Mouse (Mus musculus) E14TG2a.4 (cell line): ENCODE data around the gene Rasgef1b.

Source experiments
- H3K27me3 ChIP-seq: 2 replicates; pipeline ENCODE4 v1.6.1; 2014; ENCODE audit warnings: low read length, control low read depth; ENCODE audit not compliant: insufficient read depth
- H3K36me3 ChIP-seq: 2 replicates; pipeline ENCODE4 v1.6.1; 2014; ENCODE audit warnings: low read length, control low read depth; ENCODE audit not compliant: insufficient read depth
- H3K4me1 ChIP-seq: replicated peaks from 2 replicates; pipeline ENCODE4 v1.6.1; 2014; ENCODE audit warnings: low read depth, low read length, control low read depth
- H3K4me3 ChIP-seq: replicated peaks from 2 replicates; pipeline ENCODE4 v1.5.1; 2014; ENCODE audit warnings: mild to moderate bottlenecking, low read length
- H3K9me3 ChIP-seq: 2 replicates; pipeline ENCODE4 v1.6.1; 2014; ENCODE audit warnings: low read length, control low read depth
- CTCF ChIP-seq: conservative IDR thresholded peaks from 2 replicates; pipeline ENCODE4 v1.5.1; 2014; ENCODE audit warnings: low read length
- NANOG ChIP-seq: IDR thresholded peaks from 2 replicates; pipeline ENCODE4 v1.6.1; 2014; ENCODE audit warnings: borderline replicate concordance, low read length, mixed read lengths
- POU5F1 ChIP-seq: IDR thresholded peaks from 2 replicates; pipeline ENCODE4 v1.6.1; 2014; ENCODE audit warnings: low read length, borderline replicate concordance

Rasgef1b gene

DNA sequence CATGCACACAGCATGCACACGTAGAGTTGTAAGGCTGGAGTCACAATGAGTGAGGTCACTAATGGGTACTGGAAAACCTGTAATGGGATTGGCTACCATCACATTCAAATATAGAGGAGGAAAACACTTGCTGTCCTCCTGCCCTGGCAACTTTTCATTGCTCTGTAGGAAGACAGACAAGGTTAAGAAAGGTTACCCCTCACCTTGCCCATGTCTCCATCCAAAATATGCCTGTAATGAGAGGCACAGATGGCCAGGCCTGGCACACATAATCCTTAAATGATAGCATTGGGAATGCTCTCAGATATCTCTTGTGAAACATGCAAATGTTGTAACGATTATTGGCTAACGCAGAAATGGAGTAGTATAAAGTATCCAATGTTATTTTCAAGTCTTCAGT is 235.8 kb downstream of the Rasgef1b start:
- Histone ChIP-seq H3K27me3 (no peaks in the 10 kb centered on the region), H3K4me1 (no peaks in the 10 kb centered on the region), H3K36me3 (no peaks in the 10 kb centered on the region), H3K4me3 (no peak overlapping the region), H3K9me3 (no peaks in the 10 kb centered on the region)
- TF ChIP-seq POU5F1 (no peak), CTCF (no peak), NANOG (no peak)

GRCm38 (mm10) chr5:99488479-99489158 is 240.2 kb downstream of the Rasgef1b start:
- no peaks in the 10 kb centered on the region for H3K9me3 ChIP-seq
- no peak for TF ChIP-seq NANOG
- TF ChIP-seq POU5F1: no peak
- no peak for TF ChIP-seq CTCF

GRCm38 (mm10) chr5:99487009-99487858 is 241.6 kb downstream of the Rasgef1b start:
- Histone ChIP-seq H3K4me3 (no peak overlapping the region), H3K9me3 (no peaks in the 10 kb centered on the region), H3K4me1 (no peaks in the 10 kb centered on the region), H3K27me3 (peaks cover 2% of the 10 kb centered on the region; the same call in 1 of the 2 replicates), H3K36me3 (no peaks in the 10 kb centered on the region)
- TF ChIP-seq CTCF (no peak), NANOG (no peak), POU5F1 (no peak)

More at GRCm38 (mm10) chr5:99488479-99489158, 240.2 kb downstream of the Rasgef1b start:
- peaks cover 2% of the 10 kb centered on the region; the same call in 1 of the 2 replicates for H3K27me3 ChIP-seq
- no peaks in the 10 kb centered on the region for H3K4me1 ChIP-seq
- no peaks in the 10 kb centered on the region for H3K36me3 ChIP-seq
- no peak overlapping the region for H3K4me3 ChIP-seq

- no peak overlapping the region for H3K4me3 ChIP-seq
- peaks cover 2% of the 10 kb centered on the region; the same call in 1 of the 2 replicates for H3K27me3 ChIP-seq
- no peaks in the 10 kb centered on the region for H3K4me1 ChIP-seq
- peaks cover 8% of the 10 kb centered on the region for H3K9me3 ChIP-seq
- H3K36me3 ChIP-seq: no peaks in the 10 kb centered on the region
- TF ChIP-seq CTCF (no peak), NANOG (no peak), POU5F1 (no peak)
Observed at GRCm38 (mm10) chr5:99483162-99483561, 245.7 kb downstream of the Rasgef1b start.

- Histone ChIP-seq H3K4me1 (no peaks in the 10 kb centered on the region), H3K36me3 (no peaks in the 10 kb centered on the region), H3K9me3 (peaks cover 8% of the 10 kb centered on the region), H3K27me3 (peaks cover 2% of the 10 kb centered on the region; the same call in 1 of the 2 replicates), H3K4me3 (no peak overlapping the region)
- no peak for TF ChIP-seq CTCF
- no peak for TF ChIP-seq NANOG
- TF ChIP-seq POU5F1: no peak
Observed at GRCm38 (mm10) chr5:99482524-99482923, 246.3 kb downstream of the Rasgef1b start.

DNA sequence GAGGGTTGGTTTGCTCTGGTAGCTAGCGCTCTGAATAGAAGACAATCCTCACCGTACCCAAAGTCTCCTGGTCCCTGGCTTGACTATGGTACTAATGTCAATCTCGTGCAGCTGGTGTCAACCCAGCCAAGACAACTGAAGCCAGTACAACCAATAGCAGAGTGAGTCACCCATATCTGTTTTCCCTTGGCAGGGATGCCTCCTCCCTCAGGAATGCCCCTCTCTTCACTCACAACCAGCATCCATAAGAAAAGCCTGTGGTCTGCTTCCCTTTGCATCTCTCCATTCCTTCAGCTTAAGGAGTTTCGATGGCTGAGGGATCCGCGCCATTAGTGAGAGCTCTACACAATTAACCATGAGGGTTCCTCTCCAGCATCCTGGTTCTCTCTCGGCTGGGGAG is 246.8 kb downstream of the Rasgef1b start:
- no peak for TF ChIP-seq CTCF
- no peak for TF ChIP-seq NANOG
- TF ChIP-seq POU5F1: no peak
- peaks cover 8% of the 10 kb centered on the region for H3K9me3 ChIP-seq
- H3K4me1 ChIP-seq: no peaks in the 10 kb centered on the region
- no peaks in the 10 kb centered on the region for H3K36me3 ChIP-seq
- H3K27me3 ChIP-seq: peaks cover 2% of the 10 kb centered on the region; the same call in 1 of the 2 replicates
- H3K4me3 ChIP-seq: no peak overlapping the region

GRCm38 (mm10) chr5:99480078-99481031 is 248.5 kb downstream of the Rasgef1b start:
- no peaks in the 10 kb centered on the region for H3K4me1 ChIP-seq
- TF ChIP-seq NANOG: no peak
- no peak for TF ChIP-seq CTCF
- TF ChIP-seq POU5F1: no peak
- H3K27me3 ChIP-seq: peaks cover 2% of the 10 kb centered on the region; the same call in 1 of the 2 replicates
- H3K9me3 ChIP-seq: peaks cover 8% of the 10 kb centered on the region
- H3K4me3 ChIP-seq: no peak overlapping the region
- no peaks in the 10 kb centered on the region for H3K36me3 ChIP-seq

GRCm38 (mm10) chr5:99479263-99480077 is 249.4 kb downstream of the Rasgef1b start:
- H3K4me1 ChIP-seq: no peaks in the 10 kb centered on the region

More at GRCm38 (mm10) chr5:99479263-99480077, 249.4 kb downstream of the Rasgef1b start:
- Histone ChIP-seq H3K9me3 (peaks cover 8% of the 10 kb centered on the region), H3K27me3 (peaks cover under 1% of the 10 kb centered on the region; the same call in 1 of the 2 replicates), H3K36me3 (no peaks in the 10 kb centered on the region), H3K4me3 (no peak overlapping the region; the same call in 1 of the 2 replicates)
- no peak for TF ChIP-seq NANOG
- no peak for TF ChIP-seq CTCF
- no peak for TF ChIP-seq POU5F1
